Mouse (Mus musculus): ENCODE measurements at regions not wholly inside any gene's neighbourhood (a gene's known extent, or its start where the extent isn't known, plus 50 kb on each side); places are given as distances from the start of the nearest gene placed in this dataset.

GRCm38 (mm10) chr7:137875306-137875705, 437.9 kb downstream of the Glrx3 start:
- DNase-seq (ENCODE audit: extremely low read depth, low read depth, low spot score), result no peak

- DNase-seq (ENCODE audit: extremely low read depth, low read depth, low spot score), result no peak
These were observed 441.9 kb downstream of the Glrx3 start for GRCm38 (mm10) chr7:137879296-137879695.

- no peak for DNase-seq (ENCODE audit: extremely low read depth, low read depth, low spot score)
These were observed 445.5 kb downstream of the Glrx3 start for GRCm38 (mm10) chr7:137882876-137883275.

- no peak for DNase-seq (ENCODE audit: extremely low read depth, low read depth, low spot score)
These were observed 446.3 kb downstream of the Glrx3 start for GRCm38 (mm10) chr7:137883701-137884100.

- no peak for DNase-seq (ENCODE audit: extremely low read depth, low read depth, low spot score)
These were observed 447.7 kb downstream of the Glrx3 start for GRCm38 (mm10) chr7:137885146-137885545.

GRCm38 (mm10) chr7:137888731-137889130, 451.3 kb downstream of the Glrx3 start:
- no peak for DNase-seq (ENCODE audit: extremely low read depth, low read depth, low spot score)

- no peak for DNase-seq (ENCODE audit: extremely low read depth, low read depth, low spot score)
These were observed 469.1 kb downstream of the Glrx3 start for GRCm38 (mm10) chr7:137906424-137907060.

- DNase-seq (ENCODE audit: extremely low read depth, low read depth, low spot score), result no peak
These were observed 472.0 kb downstream of the Glrx3 start for GRCm38 (mm10) chr7:137909456-137909855.

- no peak for DNase-seq (ENCODE audit: extremely low read depth, low read depth, low spot score)
These were observed 476.2 kb downstream of the Glrx3 start for GRCm38 (mm10) chr7:137913551-137914105.

GRCm38 (mm10) chr7:137914506-137914905, 477.1 kb downstream of the Glrx3 start:
- DNase-seq (ENCODE audit: extremely low read depth, low read depth, low spot score), result no peak

- no peak for DNase-seq (ENCODE audit: extremely low read depth, low read depth, low spot score)
These were observed 478.9 kb downstream of the Glrx3 start for GRCm38 (mm10) chr7:137916351-137916750.

GRCm38 (mm10) chr7:137924464-137925167, 472.9 kb downstream of the Tcerg1l start:
- no peak for DNase-seq (ENCODE audit: extremely low read depth, low read depth, low spot score)

- DNase-seq (ENCODE audit: extremely low read depth, low read depth, low spot score), result no peak
These were observed 471.9 kb downstream of the Tcerg1l start for GRCm38 (mm10) chr7:137925656-137926055.

GRCm38 (mm10) chr7:137927371-137927770, 470.2 kb downstream of the Tcerg1l start:
- DNase-seq (ENCODE audit: extremely low read depth, low read depth, low spot score), result no peak

- no peak for DNase-seq (ENCODE audit: extremely low read depth, low read depth, low spot score)
These were observed 467.3 kb downstream of the Tcerg1l start for GRCm38 (mm10) chr7:137930200-137930599.

GRCm38 (mm10) chr7:137935896-137936295, 461.6 kb downstream of the Tcerg1l start:
- no peak for DNase-seq (ENCODE audit: extremely low read depth, low read depth, low spot score)

- no peak for DNase-seq (ENCODE audit: extremely low read depth, low read depth, low spot score)
These were observed 458.4 kb downstream of the Tcerg1l start for GRCm38 (mm10) chr7:137939116-137939515.

- no peak for DNase-seq (ENCODE audit: extremely low read depth, low read depth, low spot score)
These were observed 457.4 kb downstream of the Tcerg1l start for GRCm38 (mm10) chr7:137940084-137940483.

GRCm38 (mm10) chr7:137944991-137945390, 452.5 kb downstream of the Tcerg1l start:
- no peak for DNase-seq (ENCODE audit: extremely low read depth, low read depth, low spot score)

- DNase-seq (ENCODE audit: extremely low read depth, low read depth, low spot score), result no peak
These were observed 450.1 kb downstream of the Tcerg1l start for GRCm38 (mm10) chr7:137947424-137947823.

- DNase-seq (ENCODE audit: extremely low read depth, low read depth, low spot score), result no peak
These were observed 440.2 kb downstream of the Tcerg1l start for GRCm38 (mm10) chr7:137957354-137957753.

GRCm38 (mm10) chr7:137957848-137958247, 439.7 kb downstream of the Tcerg1l start:
- DNase-seq (ENCODE audit: extremely low read depth, low read depth, low spot score), result no peak

Data from fat pad, adult 2 months (tissue).